Mouse (Mus musculus): ENCODE results near the gene Synj2.

- TF ChIP-seq CTCF (IDR thresholded peaks at IDR 0.05; ENCODE audit: extremely low read depth, insufficient read depth, insufficient read length, insufficient replicate concordance), result no peak
- TF ChIP-seq POLR2A (IDR thresholded peaks at IDR 0.05; ENCODE audit: low read depth, low read length), result no peak
Observed at GRCm38 (mm10) chr17:6091604-6092003, 150.5 kb downstream of the Synj2 start.
